Mouse (Mus musculus) macrophage (primary cell): Measurements from ENCODE around the gene 6330409D20Rik. TPM values are rescaled to one million over a fixed set of nuclear protein-coding genes. Genes with fewer than 3 reads are reported as not detected.

ENCODE experiments used
- H3K27ac ChIP-seq: fragments of 350-480 bp; formaldehyde crosslinking; 2 replicates; pipeline ENCODE4 v1.9.0; 2021
- H3K36me3 ChIP-seq: fragments of 350-480 bp; formaldehyde crosslinking; 2 replicates; pipeline ENCODE4 v1.9.0; 2021; ENCODE audit errors: inconsistent target
- H3K4me3 ChIP-seq: fragments of 350-480 bp; formaldehyde crosslinking; 2 replicates; pipeline ENCODE4 v1.9.0; 2021; ENCODE audit errors: inconsistent target
- H3K79me2 ChIP-seq: fragments of 350-480 bp; formaldehyde crosslinking; 2 replicates; pipeline ENCODE4 v1.9.0; 2021; ENCODE audit errors: inconsistent target
- WGBS: methylation state at CpG from one replicate; pipeline ENCODE4 v1.1.7; 2026; ENCODE audit warnings: inconsistent platforms; ENCODE audit not compliant: missing documents; 5-methylcytosine and 5-hydroxymethylcytosine counted together
- polyA plus RNA-seq: library from polyadenylated mRNA; stranded (reverse); fragments of 250-400 nt; gene quantifications from 3 replicates; pipeline ENCODE4 v1.2.4, GENCODE M21; 2018; ENCODE audit warnings: inconsistent platforms

Gene 6330409D20Rik
- polyA plus RNA-seq, 1 experiment from 2014 or later = not detected

DNA sequence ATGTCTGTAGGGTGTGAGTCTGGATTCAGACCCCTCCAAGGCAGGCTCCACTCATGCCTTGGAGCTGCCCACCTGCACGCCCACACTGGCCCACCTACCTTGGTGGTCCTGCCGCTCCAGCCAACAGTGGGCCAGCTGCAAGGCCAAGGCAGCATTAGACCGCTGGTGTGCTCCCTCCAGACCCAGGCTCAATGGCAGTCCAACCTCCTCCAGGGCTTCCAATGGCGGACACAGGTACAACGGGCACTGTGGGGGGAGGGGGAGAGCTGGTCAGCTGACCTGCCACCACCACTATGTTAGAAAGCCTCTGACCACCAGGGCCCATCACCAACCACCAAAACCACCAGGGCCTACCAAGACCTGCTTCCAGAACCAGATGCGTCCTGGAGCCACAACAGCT lies 54.2 kb downstream of the 6330409D20Rik start:
- no peak overlapping the region for H3K4me3 ChIP-seq
- whole genome bisulfite sequencing = 94% methylated on average over 3 of the region's 6 CpGs
- H3K36me3 ChIP-seq = 0 out of 2 replicates have a peak, but pooled peaks cover 5% of the 10 kb centered on the region
- H3K79me2 ChIP-seq = no peaks in the 10 kb centered on the region
- no peak overlapping the region for H3K27ac ChIP-seq

- H3K36me3 ChIP-seq = 0 out of 2 replicates have a peak, but pooled peaks cover 5% of the 10 kb centered on the region
- 95% methylated on average over 3 of the region's 3 CpGs for WGBS
These were observed 55.0 kb downstream of the 6330409D20Rik start for GRCm38 (mm10) chr2:32685807-32686206.

DNA sequence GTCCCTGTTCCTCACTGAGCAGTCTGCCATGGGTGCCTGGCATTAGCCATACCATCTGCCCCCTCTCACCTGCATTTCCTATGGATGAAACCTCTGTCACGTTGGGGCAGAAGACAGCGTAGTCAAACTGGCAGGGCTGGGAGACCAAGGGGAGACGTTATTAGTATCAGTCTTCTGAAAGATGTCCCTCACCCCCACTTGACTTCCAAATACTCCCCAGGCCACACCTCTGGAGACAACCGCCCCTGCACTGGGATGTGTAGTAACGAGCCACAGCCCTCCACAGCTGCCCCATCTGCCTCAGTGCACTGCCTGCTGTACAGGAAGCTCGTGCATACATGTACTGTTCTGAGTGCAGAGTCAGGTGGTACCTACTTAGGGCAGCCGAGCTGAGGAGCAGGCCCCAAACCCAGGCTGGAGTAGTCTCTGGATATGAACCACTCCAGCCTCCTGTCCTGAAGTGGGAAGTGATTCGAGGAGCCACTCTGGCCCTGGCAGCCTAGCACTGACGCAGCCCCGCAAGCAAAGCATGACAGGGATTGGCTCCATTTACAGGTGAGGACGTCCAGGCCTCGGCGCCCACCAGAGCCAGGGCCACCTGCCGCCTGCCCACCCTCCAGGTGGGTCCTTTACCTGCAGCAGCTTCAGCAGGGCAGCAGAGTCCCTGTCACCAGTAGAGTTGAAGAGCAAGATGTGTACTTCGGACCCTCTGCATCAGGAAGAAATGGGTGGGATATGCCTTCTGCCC lies 56.0 kb downstream of the 6330409D20Rik start:
- Histone ChIP-seq H3K27ac (no peak overlapping the region), H3K36me3 (0 out of 2 replicates have a peak, but pooled peaks cover 5% of the 10 kb centered on the region), H3K4me3 (no peak overlapping the region), H3K79me2 (no peaks in the 10 kb centered on the region)
- WGBS = 92% methylated on average over 15 of the region's 15 CpGs

More at GRCm38 (mm10) chr2:32685807-32686206, 55.0 kb downstream of the 6330409D20Rik start:
- Histone ChIP-seq H3K79me2 (no peaks in the 10 kb centered on the region), H3K27ac (no peak overlapping the region), H3K4me3 (no peak overlapping the region)

- H3K27ac ChIP-seq = no peak overlapping the region
- H3K4me3 ChIP-seq = no peak overlapping the region
- peaks cover 12% of the 10 kb centered on the region; the same call in 1 of the 2 replicates for H3K36me3 ChIP-seq
- H3K79me2 ChIP-seq = no peaks in the 10 kb centered on the region
- 95% methylated on average over 10 of the region's 10 CpGs for WGBS
These were observed 57.1 kb downstream of the 6330409D20Rik start for GRCm38 (mm10) chr2:32683701-32684100.

DNA sequence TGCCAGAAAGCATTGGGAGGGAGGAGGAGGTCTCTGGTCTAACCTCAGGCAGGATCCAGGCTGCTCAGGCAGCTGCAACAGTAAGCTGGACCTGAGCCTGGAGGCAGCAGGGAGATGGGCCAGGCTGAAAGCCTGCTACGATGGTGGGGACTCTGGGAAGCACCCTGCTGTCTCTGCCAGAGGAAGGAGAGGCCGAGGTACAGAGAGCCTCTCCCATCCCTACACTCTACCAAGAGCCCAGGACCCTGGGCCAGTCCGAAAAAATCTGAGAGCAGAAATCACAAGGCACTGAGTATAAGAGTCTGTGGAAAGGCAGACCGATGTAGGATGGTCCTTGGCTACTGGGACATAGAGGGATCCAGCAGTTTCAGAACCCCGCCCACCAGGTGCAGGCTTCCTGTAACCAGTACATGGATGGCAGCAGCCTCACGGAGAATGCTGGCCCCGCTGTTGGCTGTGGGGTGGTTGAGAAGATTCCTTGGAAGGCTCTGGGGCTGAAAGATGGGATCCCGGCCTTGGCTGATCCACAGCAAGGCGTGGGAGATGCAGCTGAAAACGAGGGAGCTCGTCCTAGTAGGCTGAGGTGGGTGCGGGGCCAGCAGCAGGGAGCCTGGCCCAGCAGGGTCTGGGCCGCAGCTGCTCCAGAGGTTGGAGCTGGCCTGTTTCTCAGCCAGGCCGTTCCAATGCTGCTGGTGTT lies 57.9 kb downstream of the 6330409D20Rik start:
- WGBS = 90% methylated on average over 14 of the region's 14 CpGs

More for the DNA sequence above, 57.9 kb downstream of the 6330409D20Rik start:
- no peak overlapping the region for H3K4me3 ChIP-seq
- no peaks in the 10 kb centered on the region for H3K79me2 ChIP-seq
- peaks cover 20% of the 10 kb centered on the region; the same call in 1 of the 2 replicates for H3K36me3 ChIP-seq
- H3K27ac ChIP-seq = no peak overlapping the region

Other genes starting within 250 kb of the 6330409D20Rik start
- 3.5 to 9.1 TPM (median 3.9 TPM) in 3 replicates for gene Fam102a, start 205.7 kb downstream of the 6330409D20Rik start, polyA plus RNA-seq
- 48.3 to 76.8 TPM (median 72.3 TPM) in 3 replicates for gene Dpm2, start 170.2 kb downstream of the 6330409D20Rik start, polyA plus RNA-seq
- gene Pip5kl1, start 166.2 kb downstream of the 6330409D20Rik start, polyA plus RNA-seq = not detected in 3 replicates
- not detected in 3 replicates for gene 9430097D07Rik, start 165.3 kb downstream of the 6330409D20Rik start, polyA plus RNA-seq
- gene St6galnac4, start 153.9 kb downstream of the 6330409D20Rik start, polyA plus RNA-seq = 30.1 to 43.5 TPM (median 34.6 TPM) in 3 replicates
- gene St6galnac6, start 141.3 kb downstream of the 6330409D20Rik start, polyA plus RNA-seq = 24.8 to 53.9 TPM (median 25.2 TPM) in 3 replicates
- 3.0 to 4.2 TPM (median 3.3 TPM) in 3 replicates for gene Ak1, start 119.3 kb downstream of the 6330409D20Rik start, polyA plus RNA-seq
- gene Eng, start 94.4 kb downstream of the 6330409D20Rik start, polyA plus RNA-seq = 25.0 to 28.5 TPM (median 26.4 TPM) in 3 replicates
- 2.8 to 10.3 TPM (median 3.5 TPM) in 3 replicates for gene Fpgs, start 36.9 kb downstream of the 6330409D20Rik start, polyA plus RNA-seq
- 99.2 to 144 TPM (median 121 TPM) in 3 replicates for gene Cdk9, start 27.9 kb downstream of the 6330409D20Rik start, polyA plus RNA-seq
- gene Sh2d3c, start 20.0 kb downstream of the 6330409D20Rik start, polyA plus RNA-seq = 9.3 to 12.5 TPM (median 9.9 TPM) in 3 replicates
- gene Tor2a, start 16.2 kb upstream of the 6330409D20Rik start, polyA plus RNA-seq = 19.2 to 50.7 TPM (median 39.7 TPM) in 3 replicates
- gene Ttc16, start 34.6 kb upstream of the 6330409D20Rik start, polyA plus RNA-seq = not detected in 3 replicates
- 8.1 to 11.9 TPM (median 9.0 TPM) in 3 replicates for gene Ptrh1, start 34.8 kb upstream of the 6330409D20Rik start, polyA plus RNA-seq
- gene Cfap157, start 43.4 kb upstream of the 6330409D20Rik start, polyA plus RNA-seq = not detected in 3 replicates
- 9.7 to 16.3 TPM (median 12.2 TPM) in 3 replicates for gene Stxbp1, start 106.2 kb upstream of the 6330409D20Rik start, polyA plus RNA-seq
- 117 to 240 TPM (median 185 TPM) in 3 replicates for gene Fam129b, start 135.1 kb upstream of the 6330409D20Rik start, polyA plus RNA-seq
- gene Rpl12, start 220.5 kb upstream of the 6330409D20Rik start, polyA plus RNA-seq = 494 to 663 TPM (median 662 TPM) in 3 replicates
- 12.2 to 17.5 TPM (median 12.3 TPM) in 3 replicates for gene Lrsam1, start 220.6 kb upstream of the 6330409D20Rik start, polyA plus RNA-seq
- gene Slc2a8, start 241.1 kb upstream of the 6330409D20Rik start, polyA plus RNA-seq = 7.4 to 18.5 TPM (median 18.2 TPM) in 3 replicates